15 mouse cellular contexts compared by ENCODE assay signal in the genomic region with DNA sequence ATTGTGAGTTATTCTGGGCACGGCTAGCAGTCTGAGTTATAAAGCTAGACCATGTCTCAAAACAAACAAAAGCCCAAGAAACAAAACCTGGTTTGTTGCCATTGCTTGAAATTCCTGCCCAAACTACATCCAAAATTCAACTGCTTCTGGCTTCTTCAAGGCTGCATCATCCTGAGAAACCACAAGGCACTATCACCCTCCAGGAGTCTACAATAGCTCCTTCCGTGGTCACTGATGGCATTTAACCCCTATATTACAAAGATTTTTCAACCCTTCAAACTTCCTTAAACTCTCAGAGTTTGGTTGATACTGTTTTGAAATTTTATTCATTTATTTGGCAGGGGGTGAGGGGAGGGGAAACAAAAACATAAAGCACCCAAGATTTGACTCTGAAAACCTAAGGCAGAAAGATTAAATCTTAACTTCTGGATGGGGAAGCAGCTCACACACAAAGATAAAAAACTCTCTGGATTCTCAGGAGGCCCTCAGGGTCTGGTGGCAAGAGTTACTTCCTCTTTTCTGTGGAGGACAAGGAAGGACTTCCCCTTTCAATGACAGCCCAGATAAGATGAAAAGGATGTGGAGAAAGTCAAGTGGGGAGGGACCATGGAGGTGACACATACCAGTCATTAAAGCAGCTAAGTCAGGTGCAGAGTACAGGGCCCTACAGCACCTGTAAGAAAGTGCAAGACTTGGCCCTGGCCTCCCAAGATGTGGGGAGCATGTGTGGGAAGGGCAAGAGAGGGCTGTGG.
DNase-seq lines count a peak whose midpoint lies in the region; ATAC-seq and TF ChIP-seq lines count a peak whose summit lies in the region.
"Had no signal": no experiment of that assay in that cellular context is flagged by ENCODE, and none has a peak within 500 bp of the region (broad histone marks: within the 10 kb centered on the region; RNA-seq: fewer than 3 reads in every experiment).

No protein-coding gene starts in this region.

- no peak for TF ChIP-seq CTCF in hindbrain, postnatal 0 days (IDR thresholded peaks at IDR 0.05; ENCODE audit: low read depth)

- no peak overlapping the region for H3K9ac ChIP-seq in hindbrain, postnatal 0 days (replicated peaks; ENCODE audit: low read length)
- H3K9ac ChIP-seq: lung, embryonic 14.5 days; stomach, embryonic 15.5 days had no signal

- H3K27ac ChIP-seq in hindbrain, postnatal 0 days: no peak overlapping the region
- H3K27ac ChIP-seq: forebrain, embryonic 10.5 days; stomach, embryonic 15.5 days had no signal

- H3K4me2 ChIP-seq in hindbrain, postnatal 0 days (ENCODE audit: low read depth, low read length): no peak overlapping the region
- H3K4me2 ChIP-seq: lung, embryonic 14.5 days; stomach, embryonic 15.5 days had no signal

- H3K4me1 ChIP-seq in hindbrain, postnatal 0 days (ENCODE audit: insufficient read depth, low read length): 0 out of 2 replicates have a peak, but pooled peaks cover 3% of the 10 kb centered on the region

- no peaks in the 10 kb centered on the region for H3K36me3 ChIP-seq in hindbrain, postnatal 0 days (ENCODE audit: insufficient read depth, low read length)
- H3K36me3 ChIP-seq: stomach, embryonic 15.5 days had no signal

- no peaks in the 10 kb centered on the region for H3K27me3 ChIP-seq in hindbrain, postnatal 0 days (ENCODE audit: insufficient read depth, low read length)
- H3K27me3 ChIP-seq: stomach, embryonic 15.5 days had no signal

- peak; percentile 6 for DNase-seq in thymus, postnatal 0 days (ENCODE audit: low spot score)
- no peak for DNase-seq in thymus, postnatal 36 days
- no peak for DNase-seq in kidney, postnatal 10 days
- no peak for DNase-seq in hindbrain, postnatal 0 days (ENCODE audit: low spot score)
- DNase-seq in ovary, postnatal 36 days (ENCODE audit: low spot score): no peak
- DNase-seq: adrenal gland, adult 2 months; cerebellum, adult 11 months; gastrocnemius, postnatal 14 days; heart, postnatal 36 days; lung, embryonic 14.5 days; retina, postnatal 1 day had no signal

- 58% methylated on average over 2 of the region's 2 CpGs for WGBS in hindbrain, postnatal 0 days

- H3K9me3 ChIP-seq in hindbrain, postnatal 0 days (ENCODE audit: low read length): no peaks in the 10 kb centered on the region
- H3K9me3 ChIP-seq: stomach, embryonic 15.5 days had no signal

- no peak overlapping the region for H3K4me3 ChIP-seq in hindbrain, postnatal 0 days (ENCODE audit: low read length)
- H3K4me3 ChIP-seq: forebrain, embryonic 10.5 days; stomach, embryonic 15.5 days had no signal

- ATAC-seq in common myeloid progenitor, adult 5-6 weeks (replicated peaks; ENCODE audit: low read depth, poor library complexity, severe bottlenecking): peak; percentile 91
- peak; percentile 97 for ATAC-seq in megakaryocyte, adult 5-6 weeks (ENCODE audit: poor library complexity, severe bottlenecking)
- no peak for ATAC-seq in hindbrain, postnatal 0 days
